Mouse (Mus musculus): ENCODE results near the gene Svopl. TPM values are rescaled to one million over a fixed set of nuclear protein-coding genes. Genes with fewer than 3 reads are reported as not detected.

Gene Svopl
- total RNA-seq (2021), result under 1 TPM; 0.47 to 0.67 TPM
- long read RNA-seq, experiment 1, result 0 reads
- long read RNA-seq, experiment 2, result 0 reads

GRCm38 (mm10) chr6:38046838-38047237 is at the start of gene Svopl:
Svopl (minus strand) TSS chr6:38046996.
- DNase-seq, result no peak

GRCm38 (mm10) chr6:38094701-38095100 is 47.9 kb upstream of the Svopl start:
- DNase-seq, result no peak

GRCm38 (mm10) chr6:38092539-38092938 is 45.7 kb upstream of the Svopl start:
- no peak for DNase-seq

GRCm38 (mm10) chr6:38087242-38088026 is 40.6 kb upstream of the Svopl start:
- DNase-seq, result no peak

GRCm38 (mm10) chr6:38083204-38083603 is 36.4 kb upstream of the Svopl start:
- no peak for DNase-seq

GRCm38 (mm10) chr6:38081727-38082341 is 35.0 kb upstream of the Svopl start:
- DNase-seq, result peak; percentile 34 to 40

- DNase-seq, result no peak
Observed at GRCm38 (mm10) chr6:38080364-38080763, 33.6 kb upstream of the Svopl start.

- DNase-seq, result no peak
Observed at GRCm38 (mm10) chr6:38073592-38073991, 26.8 kb upstream of the Svopl start.

- DNase-seq, result no peak
Observed at GRCm38 (mm10) chr6:38072137-38072796, 25.5 kb upstream of the Svopl start.

GRCm38 (mm10) chr6:38071256-38071655 is 24.5 kb upstream of the Svopl start:
- DNase-seq, result no peak

GRCm38 (mm10) chr6:38066215-38066614 is 19.4 kb upstream of the Svopl start:
- DNase-seq, result peak; percentile 57 to 69

- peak in 1 of 2 experiments; percentile 8 for DNase-seq
Observed at GRCm38 (mm10) chr6:38065501-38066122, 18.8 kb upstream of the Svopl start.

GRCm38 (mm10) chr6:38065122-38065500 is 18.3 kb upstream of the Svopl start:
- DNase-seq, result no peak

- no peak for DNase-seq
Observed at GRCm38 (mm10) chr6:38064621-38065020, 17.8 kb upstream of the Svopl start.

- no peak for DNase-seq
Observed at GRCm38 (mm10) chr6:38058805-38059204, 12.0 kb upstream of the Svopl start.

- no peak for DNase-seq
Observed at GRCm38 (mm10) chr6:38055471-38056330, 8.9 kb upstream of the Svopl start.

- no peak for DNase-seq
Observed at GRCm38 (mm10) chr6:38049601-38050000, 2.8 kb upstream of the Svopl start.

GRCm38 (mm10) chr6:38048800-38049561 is 2.2 kb upstream of the Svopl start:
- DNase-seq, result peak; percentile 42

- DNase-seq, result peak; percentile 33 to 41
Observed at GRCm38 (mm10) chr6:38048003-38048402, 1.2 kb upstream of the Svopl start.

- DNase-seq, result peak; percentile 25 to 38
Observed at GRCm38 (mm10) chr6:38032801-38033566, 13.8 kb downstream of the Svopl start.
